Mouse (Mus musculus) gastrocnemius, postnatal 4 days (tissue): ENCODE results near the gene Prrg3. TPM values are rescaled to one million over a fixed set of nuclear protein-coding genes. Genes with fewer than 3 reads are reported as not detected.
"Not testable (repeated sequence)": the region's sequence is repeated elsewhere in the genome, so short reads cannot be mapped to it uniquely, and the experiment has no call there.

Experiments used
- DNase-seq, 2 experiments: peaks; one replicate each; pipeline ENCODE4 v3.0.0; 2021 to 2022; ENCODE audit warnings: low spot score in 2 of 2, mixed read lengths in 2 of 2
- long read RNA-seq, 2 experiments: library from polyadenylated mRNA; stranded (forward); transcript quantifications; one replicate each; pipeline ENCODE4 v2.0.0; 2021
- total RNA-seq, 2 experiments: library from RNA; stranded (reverse); gene quantifications; 2 replicates each; pipeline ENCODE4 v1.2.3; 2021

The Prrg3 gene
- 10 to 100 TPM; 31.3 to 35.1 TPM for total RNA-seq
- long read RNA-seq, experiment 1, full-length matches to known transcripts = 9 of 15 reads
- long read RNA-seq, experiment 1, partial matches to known transcripts = 5 of 15 reads
- long read RNA-seq, experiment 1, other reads (novel, unspliced or antisense) = 1 of 15 reads
- long read RNA-seq, experiment 2, full-length matches to known transcripts = 7 of 25 reads
- long read RNA-seq, experiment 2, partial matches to known transcripts = 16 of 25 reads
- long read RNA-seq, experiment 2, other reads (novel, unspliced or antisense) = 2 of 25 reads

- DNase-seq = peak; percentile 62 to 74
These were observed at the start of gene Prrg3 for GRCm38 (mm10) chrX:71962073-71963051. Gene Prrg3 (plus strand): TSS chrX:71962624.

DNA sequence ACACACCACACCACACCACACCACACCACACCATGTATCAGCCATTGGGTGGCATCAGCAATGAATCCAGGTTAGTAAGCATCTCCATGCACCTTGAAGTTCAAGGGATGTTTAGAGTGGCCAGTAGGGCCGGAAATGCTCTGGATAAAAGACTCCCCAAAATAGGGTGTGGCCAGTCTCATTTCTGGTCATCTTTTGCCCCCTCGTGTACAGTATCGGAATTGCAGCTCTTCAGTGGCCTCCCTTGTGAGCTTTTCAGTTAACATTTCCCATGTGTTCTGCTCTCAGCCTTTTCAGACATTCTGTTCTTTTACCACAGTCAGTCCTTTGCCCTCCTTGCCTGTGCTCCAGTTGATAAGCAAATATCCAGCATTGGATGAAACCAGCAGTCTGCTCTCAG lies 15.8 kb upstream of the Prrg3 start:
- peak in 1 of 2 experiments; percentile 34 for DNase-seq

- no peak for DNase-seq
These were observed 4.1 kb upstream of the Prrg3 start for GRCm38 (mm10) chrX:71958366-71958765.

- no peak for DNase-seq
These were observed 970 bp downstream of the Prrg3 start for GRCm38 (mm10) chrX:71963275-71963912.

DNA sequence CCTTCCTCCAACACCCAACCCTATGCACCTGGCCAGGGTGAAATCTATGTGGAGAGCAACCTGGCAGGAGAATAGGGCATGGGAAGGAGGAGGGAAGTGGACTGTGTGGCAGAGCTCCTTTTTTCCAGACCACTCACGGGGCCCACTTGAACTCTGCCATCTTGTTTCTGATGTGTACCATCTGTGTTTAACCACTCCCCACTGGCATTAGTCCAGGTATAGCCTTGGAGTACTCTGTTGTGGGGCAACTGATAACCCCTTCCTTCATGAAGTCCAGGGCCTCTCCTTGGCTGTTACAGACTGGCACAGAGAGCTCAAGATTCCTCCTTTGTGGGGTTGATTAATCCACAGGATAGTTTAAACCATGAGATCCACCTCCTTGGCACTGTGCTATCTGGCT lies 5.8 kb downstream of the Prrg3 start:
- DNase-seq = no peak

DNA sequence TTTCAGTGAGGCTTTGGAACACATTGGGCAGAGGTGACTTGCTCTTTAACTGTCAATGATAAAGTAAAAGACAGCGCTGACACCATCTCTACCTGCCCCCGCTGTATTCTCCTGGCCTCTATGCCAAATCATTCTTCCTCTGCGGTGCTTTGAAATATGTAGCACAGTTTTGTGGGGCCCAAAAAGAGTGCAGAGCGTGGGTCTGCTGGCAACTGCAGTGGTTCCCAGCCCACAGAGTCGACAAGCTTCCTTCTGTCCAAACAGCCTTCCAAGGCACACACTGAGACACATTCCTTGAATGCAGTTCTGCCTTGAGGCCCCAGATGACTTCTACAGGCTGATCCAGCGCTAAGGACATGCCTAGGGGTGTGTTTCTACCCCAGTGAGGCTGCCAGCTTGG lies 6.4 kb downstream of the Prrg3 start:
- no peak for DNase-seq

- DNase-seq = no peak
These were observed 8.9 kb downstream of the Prrg3 start for GRCm38 (mm10) chrX:71971325-71971724.

GRCm38 (mm10) chrX:71972686-71973085 lies 10.3 kb downstream of the Prrg3 start, which contains the start of gene Fate1:
Gene Fate1 (plus strand): TSS chrX:71972986.
- DNase-seq = no peak

- not testable (repeated sequence) for DNase-seq
These were observed 15.3 kb downstream of the Prrg3 start for GRCm38 (mm10) chrX:71977681-71978080.

GRCm38 (mm10) chrX:71980443-71980842 lies 18.0 kb downstream of the Prrg3 start:
- DNase-seq = no peak

DNA sequence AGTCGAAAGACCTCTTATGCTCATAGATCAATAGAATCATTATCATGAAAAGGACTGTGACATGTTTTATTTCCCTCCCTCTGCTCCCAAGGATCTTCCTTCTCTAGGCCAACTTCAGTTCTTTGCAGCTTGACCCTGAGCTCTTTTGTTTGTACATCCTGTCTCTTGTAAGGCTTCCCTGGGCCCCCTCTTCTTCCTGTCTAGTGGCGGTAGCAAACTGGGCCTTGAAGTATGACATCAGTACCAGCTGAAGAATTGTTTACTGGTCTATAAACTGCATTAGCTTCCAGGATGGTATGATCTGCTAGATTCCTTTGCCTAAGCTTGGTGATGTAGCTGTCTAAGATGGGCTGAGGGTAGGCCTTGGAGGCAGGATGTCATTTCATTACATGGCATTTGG lies 18.9 kb downstream of the Prrg3 start:
- no peak for DNase-seq

DNA sequence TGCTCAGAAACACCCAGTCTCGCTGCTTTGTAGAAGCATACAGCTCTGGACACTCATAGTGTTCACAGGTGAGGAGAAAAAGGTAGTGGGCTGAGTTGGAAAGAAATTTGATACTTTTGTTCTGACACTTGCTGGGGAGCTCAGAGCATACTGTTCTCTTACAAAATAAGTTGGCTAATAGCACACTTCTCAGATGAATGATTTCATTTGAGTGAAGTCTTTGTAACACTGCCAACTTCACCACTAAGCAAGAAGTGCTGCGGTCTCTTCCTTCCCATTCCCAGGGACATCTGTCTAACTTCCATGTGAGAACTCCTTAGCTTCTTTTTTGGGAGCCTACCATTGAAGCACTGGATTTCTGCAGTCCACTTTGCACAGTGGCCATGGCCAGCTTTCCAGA lies 20.8 kb downstream of the Prrg3 start:
- no peak for DNase-seq

- DNase-seq = peak in 1 of 2 experiments; percentile 12
These were observed 21.4 kb downstream of the Prrg3 start for GRCm38 (mm10) chrX:71983775-71984174.

DNA sequence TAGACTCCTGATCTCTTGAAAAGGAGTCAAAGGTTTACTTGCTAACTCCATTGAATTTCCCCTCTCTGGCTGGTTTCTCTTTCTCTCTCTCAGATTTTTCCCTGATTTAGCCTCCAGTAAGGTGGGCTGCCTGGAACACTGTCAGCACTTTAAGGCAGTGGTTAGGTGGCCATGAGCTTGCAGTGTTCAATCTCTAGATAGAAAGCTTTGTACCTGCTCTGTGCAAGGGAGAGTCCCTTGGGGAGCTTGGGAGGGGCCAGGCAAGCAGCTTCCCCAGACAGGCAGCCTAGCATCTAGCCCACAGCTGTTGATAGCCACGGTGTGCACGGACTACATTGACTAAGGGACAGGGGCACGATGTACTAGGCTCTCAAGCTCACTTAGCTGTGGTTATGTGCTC lies 29.1 kb downstream of the Prrg3 start, which contains the start of gene Cnga2:
Gene Cnga2, plus strand, starts transcription at position 301 of the 400 bp plus-strand sequence.
- DNase-seq = no peak

DNA sequence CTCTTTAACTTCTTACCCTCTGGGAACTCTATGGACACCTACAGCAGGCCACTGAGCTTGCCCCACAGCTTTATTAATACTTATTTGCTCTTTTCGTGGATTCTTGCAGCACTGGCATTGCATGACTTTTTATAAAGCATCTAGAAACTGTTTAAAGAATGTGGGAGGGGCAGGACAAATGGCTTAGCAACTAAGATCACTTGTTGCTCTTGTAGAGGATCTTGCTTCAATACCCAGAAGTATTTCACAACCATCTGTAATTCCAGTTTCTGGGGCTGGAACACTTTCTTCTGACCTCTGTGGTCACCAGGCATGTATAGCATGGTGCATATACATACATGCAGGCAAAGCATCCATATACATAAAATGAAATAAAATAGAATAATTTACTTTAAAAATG lies 33.5 kb downstream of the Prrg3 start:
- no peak for DNase-seq

DNA sequence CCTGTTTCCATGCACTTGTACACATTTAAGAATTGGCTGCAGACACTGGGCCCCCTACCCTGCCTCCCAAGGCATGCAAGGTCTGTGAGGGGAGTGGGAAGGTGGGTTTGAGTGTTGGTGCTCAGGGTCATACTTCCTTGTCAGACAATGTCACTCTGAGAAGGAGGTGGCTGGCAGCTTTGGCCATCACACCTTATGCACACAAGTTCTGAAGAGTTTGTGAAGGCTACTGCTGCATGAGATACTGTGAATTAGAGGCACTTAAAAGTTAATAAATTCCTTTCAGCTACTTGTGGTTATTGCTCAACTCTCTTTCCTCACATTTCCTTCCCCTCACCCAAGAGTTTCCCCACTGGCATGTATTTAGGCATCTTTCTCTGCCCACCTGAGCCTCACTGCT lies 47.5 kb downstream of the Prrg3 start:
- no peak for DNase-seq

DNA sequence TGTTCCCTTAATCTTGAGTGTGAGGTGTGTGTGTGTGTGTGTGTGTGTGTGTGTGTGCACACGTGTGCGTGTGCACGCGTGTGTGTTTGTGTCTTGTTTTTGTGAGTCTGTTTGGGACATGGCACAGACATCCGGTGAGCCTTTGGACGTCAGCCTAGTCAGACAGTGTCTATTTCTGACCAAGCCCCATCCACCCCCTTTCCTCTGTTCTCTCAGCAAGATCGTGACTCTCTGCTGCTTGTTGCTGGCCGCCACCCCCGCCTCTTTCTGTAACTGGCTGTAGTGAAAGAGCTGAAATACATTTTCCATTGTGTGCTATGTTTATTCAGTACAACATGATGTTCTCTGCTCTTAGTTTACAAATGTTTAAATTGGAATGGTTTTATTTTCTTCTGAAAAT lies 49.8 kb downstream of the Prrg3 start:
- DNase-seq = peak in 1 of 2 experiments; percentile 12

DNA sequence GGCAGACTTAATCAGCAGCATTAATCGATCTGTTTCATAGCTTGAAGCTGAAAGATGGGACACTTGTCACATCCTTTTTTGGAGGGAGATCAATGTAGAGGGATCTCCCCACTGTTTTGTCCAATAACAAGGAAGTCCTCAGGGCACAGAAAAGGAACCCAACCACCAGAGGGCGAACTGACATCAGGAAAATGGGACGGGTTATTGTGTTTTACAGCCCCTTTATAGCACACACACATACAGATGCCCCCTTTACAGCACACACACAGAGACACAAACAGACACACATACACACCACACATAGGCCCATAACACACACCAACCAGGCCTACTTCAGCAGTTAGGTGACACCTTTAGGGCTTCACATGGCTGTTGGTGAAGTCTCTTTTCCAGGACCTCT lies 50.4 kb downstream of the Prrg3 start:
- peak in 1 of 2 experiments; percentile 16 for DNase-seq

DNA sequence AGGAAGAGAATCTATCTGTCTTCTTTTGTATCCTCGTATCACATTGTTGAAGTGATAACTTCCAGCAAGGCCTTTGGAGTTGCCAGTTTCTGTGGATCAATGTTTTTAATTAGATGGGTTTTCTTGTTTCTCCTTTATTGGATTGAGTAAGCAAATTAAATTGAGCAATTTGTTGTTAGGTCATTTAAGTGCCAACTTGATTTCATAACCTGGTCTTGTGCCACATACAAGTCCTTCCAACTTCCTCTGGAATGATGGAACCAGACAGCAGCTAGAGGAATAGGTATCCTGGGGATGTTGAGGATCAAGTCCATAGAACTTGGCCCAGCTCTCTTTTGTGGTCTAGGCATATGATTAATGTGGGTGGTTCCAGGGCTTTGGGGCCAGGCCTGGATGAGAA lies 59.8 kb downstream of the Prrg3 start:
- no peak for DNase-seq
